Mouse (Mus musculus): ENCODE results near the gene Tbc1d2b.

DNA sequence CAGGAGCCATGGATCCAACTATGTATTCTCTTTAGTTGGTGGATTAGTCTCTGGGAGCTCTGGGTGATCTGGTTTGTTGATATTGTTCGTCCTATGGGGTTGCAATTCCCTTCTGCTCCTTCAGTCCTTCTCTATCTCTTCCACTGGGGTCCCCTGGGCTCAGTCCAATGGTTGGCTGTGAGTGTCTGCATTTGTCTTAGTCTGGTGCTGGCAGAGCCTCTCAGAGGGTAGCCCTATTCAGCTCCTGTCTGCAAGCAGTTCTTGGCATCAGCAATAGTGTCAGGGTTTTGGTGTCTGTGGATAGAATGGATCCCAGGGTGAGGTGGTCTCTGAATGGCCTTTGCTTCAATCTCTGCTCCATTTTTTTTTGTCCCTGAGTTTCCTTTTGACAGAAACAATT lies 6.2 kb upstream of the Tbc1d2b start:
- no peak for TF ChIP-seq GATA1 (IDR thresholded peaks at IDR 0.05; ENCODE audit: low read length)
- no peak for TF ChIP-seq TAL1 (IDR thresholded peaks at IDR 0.05; ENCODE audit: low read length)

All from erythroblast, embryonic 14.5 days (primary cell).